Mouse (Mus musculus) kidney, embryonic 14.5 days (tissue): ENCODE measurements around the gene A630089N07Rik. TPM values are rescaled to one million over a fixed set of nuclear protein-coding genes. Genes with fewer than 3 reads are reported as not detected.

Experiments used
- ATAC-seq: fragments of 200-750 bp; cut with Nextera tagmentation; 2 replicates; pipeline ENCODE4 v1.8.0; 2017; ENCODE audit warnings: moderate number of reproducible peaks, mild to moderate bottlenecking, moderate TSS enrichment, moderate library complexity; ENCODE audit not compliant: low FRiP score, low TSS enrichment
- H3K27ac ChIP-seq: fragments of 300-500 bp; sonication (generic); 2 replicates; pipeline ENCODE4 v1.5.1; 2014; ENCODE audit warnings: low read depth, mild to moderate bottlenecking, low read length, moderate library complexity, mixed read lengths
- H3K27me3 ChIP-seq: fragments of 300-500 bp; sonication (generic); 2 replicates; pipeline ENCODE4 v1.6.1; 2014; ENCODE audit warnings: mild to moderate bottlenecking, low read length; ENCODE audit not compliant: control insufficient read depth, insufficient read depth
- H3K36me3 ChIP-seq: fragments of 300-500 bp; sonication (generic); 2 replicates; pipeline ENCODE4 v1.6.1; 2014; ENCODE audit warnings: low read length, mixed read lengths; ENCODE audit not compliant: control insufficient read depth, insufficient read depth
- H3K4me1 ChIP-seq: fragments of 300-500 bp; sonication (generic); 2 replicates; pipeline ENCODE4 v1.6.1; 2014; ENCODE audit warnings: low read length, mixed read lengths; ENCODE audit not compliant: control insufficient read depth, insufficient read depth
- H3K4me2 ChIP-seq: fragments of 300-500 bp; sonication (generic); replicated peaks from 2 replicates; pipeline ENCODE4 v1.6.1; 2014; ENCODE audit warnings: low read depth, mild to moderate bottlenecking, low read length
- H3K4me3 ChIP-seq: fragments of 300-500 bp; sonication (generic); 2 replicates; pipeline ENCODE4 v1.5.1; 2014; ENCODE audit warnings: mild to moderate bottlenecking, low read length
- H3K9ac ChIP-seq: fragments of 300-500 bp; sonication (generic); 2 replicates; pipeline ENCODE4 v1.6.1; 2014; ENCODE audit warnings: low read depth, mild to moderate bottlenecking, low read length, moderate library complexity
- H3K9me3 ChIP-seq: fragments of 300-500 bp; sonication (generic); 2 replicates; pipeline ENCODE4 v1.6.1; 2016; ENCODE audit warnings: low read length; ENCODE audit not compliant: control insufficient read depth
- WGBS: fragments of 180-500 bp; shearing (Covaris S2); extraction: QIAGEN DNeasy Blood & Tissue Kit; methylation state at CpG from one replicate; pipeline ENCODE4 v1.1.7; 2014; 5-methylcytosine and 5-hydroxymethylcytosine counted together
- polyA plus RNA-seq: library from polyadenylated mRNA; unstranded; fragments of >200 nt; fragmentation: Nextera tagmentation; extraction: Ambion mirVana; gene quantifications from 2 replicates; pipeline ENCODE4 v1.2.1, GENCODE M21; 2014

Gene A630089N07Rik
- polyA plus RNA-seq, 1 experiment from 2014 or later: 32.4 TPM

GRCm38 (mm10) chr16:97953300-97953699, 128.9 kb downstream of the A630089N07Rik start:
- H3K4me1 ChIP-seq: no peaks in the 10 kb centered on the region
- no peak overlapping the region for H3K4me3 ChIP-seq
- no peak overlapping the region for H3K27ac ChIP-seq
- ATAC-seq: no peak
- no peaks in the 10 kb centered on the region for H3K27me3 ChIP-seq
- H3K9me3 ChIP-seq: no peaks in the 10 kb centered on the region
- 89% methylated on average over 2 of the region's 2 CpGs for WGBS
- no peak overlapping the region for H3K9ac ChIP-seq
- no peak overlapping the region for H3K4me2 ChIP-seq
- peaks cover 72% of the 10 kb centered on the region for H3K36me3 ChIP-seq

- Histone ChIP-seq H3K4me3 (no peak overlapping the region), H3K4me2 (no peak overlapping the region), H3K9me3 (no peaks in the 10 kb centered on the region), H3K27me3 (no peaks in the 10 kb centered on the region), H3K27ac (no peak overlapping the region), H3K4me1 (no peaks in the 10 kb centered on the region), H3K9ac (no peak overlapping the region), H3K36me3 (peaks cover 75% of the 10 kb centered on the region)
- no peak for ATAC-seq
- 88% methylated on average over 9 of the region's 9 CpGs for WGBS
Observed at GRCm38 (mm10) chr16:97952801-97953200, 129.4 kb downstream of the A630089N07Rik start.

GRCm38 (mm10) chr16:97952371-97952770, 129.9 kb downstream of the A630089N07Rik start:
- Histone ChIP-seq H3K27me3 (no peaks in the 10 kb centered on the region), H3K9me3 (no peaks in the 10 kb centered on the region), H3K27ac (no peak overlapping the region), H3K4me3 (no peak overlapping the region), H3K4me1 (no peaks in the 10 kb centered on the region), H3K9ac (no peak overlapping the region), H3K36me3 (peaks cover 75% of the 10 kb centered on the region), H3K4me2 (no peak overlapping the region)
- 93% methylated on average over 4 of the region's 4 CpGs for WGBS
- ATAC-seq: no peak

Other genes starting within 250 kb of the A630089N07Rik start
- 7.8 and 14.4 TPM in 2 replicates for gene Prdm15, start 230.6 kb downstream of the A630089N07Rik start, polyA plus RNA-seq
- 12.6 and 20.6 TPM in 2 replicates for gene C2cd2, start 119.9 kb downstream of the A630089N07Rik start, polyA plus RNA-seq
- gene Zbtb21, start 119.8 kb downstream of the A630089N07Rik start, polyA plus RNA-seq: 12.3 and 14.1 TPM in 2 replicates
- gene B230307C23Rik, start 85.1 kb downstream of the A630089N07Rik start, polyA plus RNA-seq: 28.8 and 29.3 TPM in 2 replicates